Mouse (Mus musculus) frontal cortex, postnatal 10 days (tissue): ENCODE measurements around the gene Vps53.
"Not testable (repeated sequence)": the region's sequence is repeated elsewhere in the genome, so short reads cannot be mapped to it uniquely, and the experiment has no call there.

Source experiments
- DNase-seq, 2 experiments: peaks; one replicate each; pipeline ENCODE4 v3.0.0; 2022; ENCODE audit warnings: low spot score in 2 of 2, mixed read lengths in 1 of 2

Gene Vps53

DNA sequence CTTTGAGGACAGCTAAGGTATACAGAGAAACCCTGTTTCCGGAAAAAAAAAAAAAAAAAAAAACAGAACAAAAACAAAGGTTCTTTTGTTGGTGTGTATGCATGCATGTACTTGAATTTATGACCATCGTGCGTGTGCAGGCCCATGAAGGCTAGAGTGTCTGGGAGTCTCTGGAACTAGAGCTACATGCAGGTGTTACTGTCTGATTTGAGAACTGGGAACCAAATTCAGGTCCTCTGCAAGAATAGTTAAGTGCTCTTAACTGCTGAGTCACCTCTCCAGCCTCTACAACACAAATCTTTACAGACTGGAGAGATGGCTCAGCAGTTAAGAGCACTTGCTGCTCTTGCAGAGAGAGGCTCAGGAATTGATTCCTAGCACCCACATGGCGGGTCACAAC lies 163.6 kb downstream of the Vps53 start:
- no peak for DNase-seq

- DNase-seq = no peak
Measured at GRCm38 (mm10) chr11:76015251-76015650, 164.2 kb downstream of the Vps53 start.

DNA sequence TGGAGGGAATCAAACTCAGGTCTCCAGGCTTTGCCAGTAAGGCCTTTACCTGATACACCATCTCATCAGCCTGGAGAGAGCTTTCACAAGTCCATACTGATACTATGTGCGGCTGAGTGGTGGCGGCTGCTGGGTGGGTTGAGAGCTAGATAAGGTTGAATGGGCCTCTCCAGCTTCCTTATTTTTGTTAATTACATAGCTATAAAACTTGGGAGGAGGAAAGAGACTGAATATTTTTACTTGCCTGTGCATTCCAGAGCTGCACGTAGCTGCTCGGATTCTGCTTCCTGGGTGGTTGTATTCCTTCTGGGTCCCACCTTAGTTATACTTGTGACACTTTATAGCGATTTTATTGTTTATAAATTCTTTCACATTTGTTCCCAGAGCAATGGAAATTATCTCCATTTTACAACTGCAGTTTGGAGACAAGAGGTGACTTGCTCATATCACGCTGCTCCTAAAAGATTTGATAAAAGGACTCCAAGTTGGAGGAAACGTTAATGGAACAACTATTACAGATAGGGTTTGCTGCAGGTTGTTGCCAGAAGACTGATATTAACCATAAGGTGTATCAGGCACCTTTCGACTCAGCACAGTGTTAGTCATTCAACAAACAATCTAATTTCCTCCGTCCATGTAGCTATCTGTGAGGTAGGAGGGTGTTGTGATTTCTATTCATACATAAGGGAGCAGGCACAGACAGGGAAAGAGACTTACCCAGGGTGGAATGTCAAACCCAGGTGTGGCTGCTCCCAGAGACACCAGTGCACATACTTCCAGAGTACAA lies 168.4 kb downstream of the Vps53 start:
- no peak for DNase-seq

GRCm38 (mm10) chr11:76009101-76009500 lies 170.3 kb downstream of the Vps53 start:
- DNase-seq = no peak

GRCm38 (mm10) chr11:76008162-76008561 lies 171.3 kb downstream of the Vps53 start:
- no peak for DNase-seq

DNA sequence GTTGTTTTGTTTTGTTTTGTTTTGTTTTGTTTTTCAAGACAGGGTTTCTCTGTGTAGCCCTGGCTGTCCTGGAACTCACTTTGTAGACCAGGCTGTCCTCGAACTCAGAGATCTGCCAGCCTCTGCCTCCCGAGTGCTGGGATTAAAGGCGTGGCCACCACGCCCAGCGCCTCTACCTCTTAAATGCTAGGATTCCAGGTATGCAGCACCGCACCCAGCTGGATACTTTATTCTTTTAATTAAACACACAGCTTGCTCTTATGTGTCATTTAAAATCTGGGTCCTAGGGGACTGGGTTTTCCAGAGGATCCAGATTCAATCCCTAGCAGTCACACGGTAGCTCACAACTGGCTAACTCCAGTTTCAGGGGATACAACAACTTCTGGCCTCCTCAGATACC lies 175.2 kb downstream of the Vps53 start:
- DNase-seq = not testable (repeated sequence)

DNA sequence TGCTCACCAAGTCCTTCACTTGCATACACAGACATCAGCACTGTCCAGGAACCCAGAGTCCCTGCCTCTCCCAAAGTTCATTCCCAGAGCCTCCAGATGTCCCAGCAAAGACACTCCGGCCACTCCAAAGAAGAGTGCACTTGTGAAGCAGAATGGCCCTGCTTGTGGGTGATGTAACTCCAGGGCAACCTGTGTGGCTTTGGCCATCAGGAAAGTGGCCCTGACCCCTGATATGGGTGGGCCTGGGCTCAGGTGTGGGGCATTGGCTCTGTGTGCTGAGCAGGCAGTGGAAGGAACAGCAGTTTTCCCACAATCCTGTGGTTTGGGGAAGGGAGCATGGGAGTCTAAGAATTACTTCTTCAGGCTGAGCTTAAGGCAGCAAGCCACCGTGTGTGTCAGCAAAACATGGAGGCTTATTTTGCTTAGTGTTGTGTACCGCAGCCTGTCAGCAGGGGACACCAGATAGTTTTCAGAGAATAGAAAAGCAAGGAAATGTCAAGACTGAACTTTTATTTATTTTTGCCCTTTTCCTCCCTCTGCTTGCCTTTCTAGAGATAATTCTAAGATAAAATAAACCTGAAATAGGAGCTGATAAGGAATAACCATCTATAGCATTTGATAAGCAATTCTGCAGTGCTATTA lies 178.1 kb downstream of the Vps53 start:
- DNase-seq = no peak

- DNase-seq = no peak
Measured at GRCm38 (mm10) chr11:76000701-76001100, 178.7 kb downstream of the Vps53 start.

DNA sequence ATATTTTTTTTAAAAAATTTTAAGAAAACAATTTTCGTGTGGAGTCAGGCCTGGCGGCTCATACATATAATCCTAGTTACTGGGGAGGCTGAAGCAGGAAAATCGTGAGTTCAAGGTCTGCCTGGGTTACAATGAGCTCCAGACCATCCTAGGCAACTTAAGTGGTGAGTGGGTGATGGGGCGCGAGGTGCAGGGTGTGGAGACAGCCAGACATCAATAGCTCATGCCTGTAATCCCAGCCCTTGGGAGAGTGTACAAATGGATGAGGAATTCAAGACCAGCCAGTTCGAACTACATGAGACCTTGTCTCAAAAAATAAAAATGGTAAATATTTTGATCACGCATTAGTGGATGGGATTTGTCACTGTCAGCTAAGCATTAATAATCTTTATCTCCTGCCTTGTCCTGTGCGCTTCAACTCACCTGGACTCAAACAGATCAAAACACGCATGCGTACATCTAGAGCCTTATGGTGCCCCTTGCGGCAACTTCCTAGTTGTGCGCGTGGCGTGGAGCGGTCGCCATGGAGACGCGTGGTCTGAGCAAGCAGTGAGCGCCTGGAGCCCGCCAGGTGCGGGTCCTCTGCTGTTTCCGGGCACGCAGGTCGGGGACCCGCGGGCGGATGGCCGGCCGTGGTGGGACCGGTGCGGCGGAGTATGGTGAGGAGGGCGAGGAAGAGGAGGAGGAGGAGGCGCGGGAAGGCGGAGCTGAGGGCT lies 179.8 kb downstream of the Vps53 start, which contains the start of gene 1700016K19Rik:
1700016K19Rik (plus strand) TSS at position 473 of the 716 bp plus-strand sequence.
- peak; percentile 70 to 79 for DNase-seq
